Mouse (Mus musculus) liver, postnatal 0 days (tissue): ENCODE measurements around the gene Rabgap1l.

Source experiments
- CTCF ChIP-seq: sonication (generic); IDR thresholded peaks from 2 replicates; pipeline ENCODE4 v1.5.1; 2016; ENCODE audit warnings: antibody characterized with exemption, low read depth
- EP300 ChIP-seq: IDR thresholded peaks from 2 replicates; pipeline ENCODE4 v1.6.1; 2016; ENCODE audit warnings: antibody characterized with exemption, low read depth, mild to moderate bottlenecking

GRCm38 (mm10) chr1:160596948-160597270 is 196.1 kb downstream of the Rabgap1l start:
- TF ChIP-seq EP300 (no peak), CTCF (no peak)
